Mouse (Mus musculus): ENCODE data around the gene Mef2c.
A peak's percentile ranks its signal among the peaks of the same experiment; 100 is the strongest.

Mef2c gene

GRCm38 (mm10) chr13:83608851-83609516, 105.2 kb downstream of the Mef2c start:
- DNase-seq (ENCODE audit: low read depth, low spot score), result no peak

GRCm38 (mm10) chr13:83609517-83609878, 105.7 kb downstream of the Mef2c start:
- DNase-seq (ENCODE audit: low read depth, low spot score), result no peak

- DNase-seq (ENCODE audit: low read depth, low spot score), result no peak
Measured at GRCm38 (mm10) chr13:83610124-83610523, 106.3 kb downstream of the Mef2c start.

- no peak for DNase-seq (ENCODE audit: low read depth, low spot score)
Measured at GRCm38 (mm10) chr13:83612195-83612594, 108.4 kb downstream of the Mef2c start.

GRCm38 (mm10) chr13:83615875-83616274, 112.0 kb downstream of the Mef2c start:
- DNase-seq (ENCODE audit: low read depth, low spot score), result no peak

GRCm38 (mm10) chr13:83624651-83625050, 120.8 kb downstream of the Mef2c start:
- no peak for DNase-seq (ENCODE audit: low read depth, low spot score)

- no peak for DNase-seq (ENCODE audit: low read depth, low spot score)
Measured at GRCm38 (mm10) chr13:83627429-83627828, 123.6 kb downstream of the Mef2c start.

GRCm38 (mm10) chr13:83628139-83628538, 124.3 kb downstream of the Mef2c start:
- DNase-seq (ENCODE audit: low read depth, low spot score), result no peak

GRCm38 (mm10) chr13:83633155-83633554, 129.3 kb downstream of the Mef2c start:
- DNase-seq (ENCODE audit: low read depth, low spot score), result no peak

GRCm38 (mm10) chr13:83635218-83635617, 131.4 kb downstream of the Mef2c start:
- no peak for DNase-seq (ENCODE audit: low read depth, low spot score)

GRCm38 (mm10) chr13:83637666-83638065, 133.8 kb downstream of the Mef2c start:
- DNase-seq (ENCODE audit: low read depth, low spot score), result no peak

GRCm38 (mm10) chr13:83638735-83639134, 134.9 kb downstream of the Mef2c start:
- DNase-seq (ENCODE audit: low read depth, low spot score), result no peak

- DNase-seq (ENCODE audit: low read depth, low spot score), result no peak
Measured at GRCm38 (mm10) chr13:83649051-83649450, 145.2 kb downstream of the Mef2c start.

- no peak for DNase-seq (ENCODE audit: low read depth, low spot score)
Measured at GRCm38 (mm10) chr13:83649795-83650476, 146.1 kb downstream of the Mef2c start.

GRCm38 (mm10) chr13:83650807-83651206, 147.0 kb downstream of the Mef2c start:
- DNase-seq (ENCODE audit: low read depth, low spot score), result no peak

GRCm38 (mm10) chr13:83651941-83652548, 148.2 kb downstream of the Mef2c start:
- no peak for DNase-seq (ENCODE audit: low read depth, low spot score)

- no peak for DNase-seq (ENCODE audit: low read depth, low spot score)
Measured at GRCm38 (mm10) chr13:83652560-83652959, 148.7 kb downstream of the Mef2c start.

- DNase-seq (ENCODE audit: low read depth, low spot score), result peak; percentile 54
Measured at GRCm38 (mm10) chr13:83654889-83655769, 151.3 kb downstream of the Mef2c start.

- no peak for DNase-seq (ENCODE audit: low read depth, low spot score)
Measured at GRCm38 (mm10) chr13:83656094-83656493, 152.3 kb downstream of the Mef2c start.

GRCm38 (mm10) chr13:83656773-83657172, 152.9 kb downstream of the Mef2c start:
- peak; percentile 6 for DNase-seq (ENCODE audit: low read depth, low spot score)

- no peak for DNase-seq (ENCODE audit: low read depth, low spot score)
Measured at GRCm38 (mm10) chr13:83660722-83661121, 156.9 kb downstream of the Mef2c start.

- DNase-seq (ENCODE audit: low read depth, low spot score), result no peak
Measured at GRCm38 (mm10) chr13:83661166-83661565, 157.3 kb downstream of the Mef2c start.

All from c-Kit-negative CD71-positive TER-119-positive erythroid progenitor cells, embryonic 14.5 days (primary cell).